Mouse (Mus musculus) erythroid progenitor cell, adult 5-6 weeks (primary cell): ENCODE measurements around the gene Gm49320. TPM values are rescaled to one million over a fixed set of nuclear protein-coding genes. Genes with fewer than 3 reads are reported as not detected.

Experiments used
- ATAC-seq: replicated peaks from 2 replicates; pipeline ENCODE4 v1.8.0; 2016; ENCODE audit warnings: moderate number of reproducible peaks, mild to moderate bottlenecking, moderate TSS enrichment, inconsistent platforms; ENCODE audit not compliant: poor library complexity, low FRiP score, severe bottlenecking
- total RNA-seq, 2 experiments: library from RNA; stranded (forward) in 1 of 2; stranded (reverse) in 1 of 2; fragments of 150-400 nt in 1 of 2; fragments of 186-747, 209-891 nt in 1 of 2; gene quantifications; 2 replicates each; pipeline versions ENCODE4 v1.2.3 to v1.2.4; 2015 to 2017; ENCODE audit warnings: low replicate concordance in 2 of 2

Gene Gm49320
- total RNA-seq (2015; ENCODE audit: low replicate concordance) (2.5 TPM in 1 of 2 replicates, not detected in the other), total RNA-seq (2017; ENCODE audit: low replicate concordance) (not detected in 2 replicates)

DNA sequence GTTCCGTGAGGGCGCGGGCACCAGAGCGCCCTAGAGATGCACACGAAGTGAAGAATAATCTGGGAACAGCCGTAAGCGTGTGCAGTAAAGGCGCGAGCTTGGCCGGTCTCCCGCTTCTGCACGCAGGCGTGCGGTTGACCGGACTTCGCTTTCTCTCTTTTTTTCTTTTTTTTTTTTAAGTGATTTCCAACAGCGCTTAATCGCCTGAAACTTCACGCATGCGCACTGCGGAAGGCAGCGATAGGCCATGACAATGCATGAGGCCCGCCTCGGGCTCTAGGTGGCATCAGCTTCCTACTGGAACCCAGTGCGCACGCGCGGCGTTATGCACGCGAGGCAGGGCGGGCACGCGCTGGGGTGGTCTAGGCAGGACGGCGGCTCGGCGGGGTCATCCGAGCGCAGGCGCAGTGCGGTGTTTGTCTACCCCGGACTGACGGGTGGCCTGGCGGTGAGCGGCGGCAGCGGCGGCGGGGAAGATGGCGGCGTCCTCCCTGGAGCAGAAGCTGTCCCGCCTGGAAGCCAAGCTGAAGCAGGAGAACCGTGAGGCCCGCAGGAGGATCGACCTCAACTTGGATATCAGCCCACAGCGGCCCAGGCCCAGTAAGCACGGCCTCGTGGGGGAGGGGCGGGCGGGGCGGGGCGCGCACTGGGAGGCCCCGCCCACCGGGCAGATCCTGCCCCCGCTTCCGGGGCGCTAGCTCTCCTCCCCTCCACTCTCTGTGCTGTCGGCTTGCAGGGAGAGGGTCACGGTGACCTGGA, at the start of gene Gm49320, which contains the start of gene Map2k7:
Gm49320 (plus strand) TSS at position 432 of the 759 bp plus-strand sequence.
Map2k7 (plus strand) TSS at position 307 of the 759 bp plus-strand sequence.
- ATAC-seq: peak; percentile 82

DNA sequence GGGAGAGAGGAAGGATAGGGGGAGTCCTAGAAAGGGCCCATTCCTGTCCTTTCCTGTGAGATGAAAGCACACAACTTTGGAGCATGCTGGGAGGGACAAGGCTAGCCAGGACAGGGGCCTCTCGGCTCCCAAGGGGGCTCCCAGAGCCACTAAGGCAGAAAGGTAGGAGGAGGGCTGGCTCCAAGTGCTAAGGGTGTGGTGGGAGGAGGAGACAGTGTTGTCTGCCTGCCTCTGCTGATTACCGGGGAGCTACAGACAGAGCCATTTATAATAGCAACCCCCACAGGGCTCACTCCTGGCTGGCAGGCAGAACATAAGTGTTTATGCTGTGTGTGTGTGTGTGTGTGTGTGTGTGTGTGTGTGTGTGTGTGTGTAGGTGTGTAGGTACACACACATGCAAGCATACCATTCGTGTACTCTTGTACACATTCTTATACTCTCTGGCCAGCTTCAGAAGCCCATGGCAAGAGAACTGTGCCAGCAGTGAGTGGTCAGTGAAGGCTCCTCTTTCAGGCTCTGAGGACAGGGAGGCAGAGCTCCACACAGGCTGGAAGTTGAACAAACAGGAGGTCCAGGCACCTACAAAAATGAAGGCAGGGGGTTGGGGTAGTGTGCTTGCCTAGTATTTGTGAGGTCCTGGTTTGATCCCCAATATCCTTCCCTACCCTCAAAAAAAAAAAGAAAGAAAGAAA, 49.5 kb upstream of the Gm49320 start:
- ATAC-seq: peak; percentile 93

DNA sequence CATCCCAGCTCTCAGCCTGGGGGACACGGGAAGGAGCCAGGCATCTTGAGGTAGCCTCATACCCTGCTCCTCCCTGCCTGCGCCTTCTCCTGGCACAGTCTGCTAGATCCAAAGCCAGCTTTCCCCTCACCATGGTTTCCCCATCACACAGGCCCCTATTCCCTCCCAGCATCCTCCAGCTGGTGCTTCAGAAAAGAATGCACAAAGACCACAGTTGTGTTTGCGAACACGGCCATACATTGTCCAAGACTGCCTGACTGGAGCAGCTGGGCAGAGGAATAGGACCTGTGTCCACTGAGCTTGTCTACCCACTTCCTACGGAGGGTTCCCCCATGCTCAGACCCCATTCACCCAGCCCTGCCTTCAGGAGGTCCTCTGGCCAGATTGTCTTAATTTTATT, 46.4 kb upstream of the Gm49320 start:
- no peak for ATAC-seq

DNA sequence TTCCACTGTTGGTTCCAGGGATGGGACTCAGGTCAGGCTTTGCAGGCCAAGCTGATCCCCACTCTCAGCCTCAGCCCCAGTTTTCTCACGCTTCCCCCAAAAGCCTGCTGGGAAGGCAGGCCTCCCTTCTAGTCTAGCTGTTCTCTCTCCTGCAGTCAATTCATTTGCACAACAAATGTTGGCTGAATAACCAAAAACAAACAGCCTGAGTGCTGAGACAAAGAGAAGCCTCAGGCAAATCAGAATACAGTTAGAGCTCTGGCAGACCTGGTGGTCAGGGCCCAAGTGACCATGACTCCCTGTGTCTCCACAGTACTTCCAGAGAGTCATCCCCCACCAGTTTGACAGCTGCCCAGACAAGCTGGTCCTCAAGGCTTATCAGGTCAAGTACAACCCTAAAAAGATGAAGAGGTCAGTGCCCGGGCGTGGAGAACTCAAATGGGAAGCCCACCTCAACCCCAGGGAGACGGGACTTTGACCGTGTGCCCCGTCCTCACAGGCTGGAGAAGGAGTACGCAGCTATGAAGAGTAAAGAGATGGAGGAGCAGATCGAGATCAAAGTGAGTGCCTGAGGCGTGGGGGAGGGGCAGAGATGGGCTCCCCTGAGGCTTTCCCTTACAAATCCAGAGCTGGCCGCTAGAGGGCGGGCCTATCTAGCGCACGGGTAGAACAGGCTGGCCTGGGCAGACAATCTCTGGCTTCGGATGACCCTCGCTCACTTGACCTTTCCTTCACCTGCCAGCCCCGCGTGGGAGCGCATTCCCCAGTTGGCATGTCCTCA, 45.7 kb upstream of the Gm49320 start:
- ATAC-seq: peak; percentile 48; the same call in 1 of the 2 replicates

DNA sequence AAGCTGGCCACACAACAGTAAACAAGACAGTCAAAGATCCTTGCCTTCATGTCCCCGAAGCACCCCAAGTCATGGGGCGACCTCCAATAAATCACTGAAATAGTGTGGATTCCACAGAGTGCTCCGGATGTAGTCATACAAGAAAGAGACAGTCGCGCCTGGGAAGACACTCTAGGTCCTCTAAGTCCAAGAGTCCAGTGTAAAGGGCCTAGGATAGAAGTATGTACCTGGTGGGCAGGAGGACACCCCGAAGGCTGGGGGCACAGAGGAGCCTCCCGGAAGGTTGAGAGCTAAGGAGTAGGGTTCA, 45.1 kb upstream of the Gm49320 start:
- no peak for ATAC-seq

DNA sequence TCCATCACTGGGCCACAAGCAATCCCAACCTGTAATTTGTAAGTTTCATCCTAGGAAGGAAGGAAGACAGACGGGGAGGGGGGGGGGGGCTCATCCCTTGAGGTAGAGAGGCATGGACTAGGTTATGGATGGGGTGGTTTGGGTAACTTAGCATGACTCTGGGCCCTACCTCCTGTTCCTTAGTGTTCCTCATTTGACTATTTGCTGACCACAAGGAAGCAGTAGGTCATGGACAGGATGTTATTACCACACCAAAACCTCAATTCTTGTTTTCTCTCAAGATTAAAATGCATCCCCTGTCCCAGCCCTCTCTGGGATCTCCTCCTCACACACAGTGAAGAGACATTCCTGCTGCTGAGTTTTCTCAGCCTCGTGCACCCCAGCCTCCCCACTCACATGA, 37.3 kb upstream of the Gm49320 start:
- no peak for ATAC-seq

DNA sequence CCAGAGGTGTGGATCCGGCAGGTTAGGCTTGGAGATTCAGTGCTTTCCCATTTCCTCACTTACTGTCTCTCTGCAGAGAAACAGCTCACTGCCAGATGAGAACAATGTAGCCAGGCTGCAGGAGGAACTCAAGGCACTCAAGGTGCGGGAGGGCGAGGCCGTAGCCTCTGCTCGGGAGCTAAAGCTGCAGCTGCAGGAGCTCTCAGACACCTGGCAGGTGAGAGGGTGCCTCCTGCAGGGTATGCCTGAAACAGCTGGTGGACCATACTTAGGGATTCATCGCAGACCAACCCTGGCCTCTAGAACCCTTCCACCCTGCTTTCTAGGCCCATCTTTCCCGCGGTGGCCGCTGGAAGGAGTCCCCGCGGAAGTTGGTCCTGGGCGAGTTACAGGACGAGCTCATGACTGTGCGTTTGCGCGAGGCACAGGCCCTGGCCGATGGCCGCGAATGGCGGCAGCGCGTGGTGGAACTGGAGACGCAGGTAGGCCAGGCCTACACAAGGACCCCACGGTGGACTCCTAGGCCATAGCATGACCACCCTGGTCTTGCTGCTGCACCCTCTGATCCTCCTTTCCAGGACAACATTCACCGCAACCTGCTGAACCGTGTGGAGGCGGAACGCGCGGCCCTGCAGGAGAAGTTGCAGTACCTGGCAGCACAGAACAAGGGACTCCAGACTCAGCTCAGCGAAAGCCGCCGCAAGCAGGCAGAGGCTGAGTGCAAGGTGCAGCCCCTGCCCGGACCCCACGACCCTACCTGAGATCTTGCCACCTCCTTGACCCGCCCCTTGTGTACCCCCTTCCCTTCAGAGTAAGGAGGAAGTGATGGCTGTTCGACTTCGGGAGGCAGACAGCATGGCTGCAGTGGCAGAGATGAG, 33.2 kb upstream of the Gm49320 start:
- ATAC-seq: no peak

DNA sequence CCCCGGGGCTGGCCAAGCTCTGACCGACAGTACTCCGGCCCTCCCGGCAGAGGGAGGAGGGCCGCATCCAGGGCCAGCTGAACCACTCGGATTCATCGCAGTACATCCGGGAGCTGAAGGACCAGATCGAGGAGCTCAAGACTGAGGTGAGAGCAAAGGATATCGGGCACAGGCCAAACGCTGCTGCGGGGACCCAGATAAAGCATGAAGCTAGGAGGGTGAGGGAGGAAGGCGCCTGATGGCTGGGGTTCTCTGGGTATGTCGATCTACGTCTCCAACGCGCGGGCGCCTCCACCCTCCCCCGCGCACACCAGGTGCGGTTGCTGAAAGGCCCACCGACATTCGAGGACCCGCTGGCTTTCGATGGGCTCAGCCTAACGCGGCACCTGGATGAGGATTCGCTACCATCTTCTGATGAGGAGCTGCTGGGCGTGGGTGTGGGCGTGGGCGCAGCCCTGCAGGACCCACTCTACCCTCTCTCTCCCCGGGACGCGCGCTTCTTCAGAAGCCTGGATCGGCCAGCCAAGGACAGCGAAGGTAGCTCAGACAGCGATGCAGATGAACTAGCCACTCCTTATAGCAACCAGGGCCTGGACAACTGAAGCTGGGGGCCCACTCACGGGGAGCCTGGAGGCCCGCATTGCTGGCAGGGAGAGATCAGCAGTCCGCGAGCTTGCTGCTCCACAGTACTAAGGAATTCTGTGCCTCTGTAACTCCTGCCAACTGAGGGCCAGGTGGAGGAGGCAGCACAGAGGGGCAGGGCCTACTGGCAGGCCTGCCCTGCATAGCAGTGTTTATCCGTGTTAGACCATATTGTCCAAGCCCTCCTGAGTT, 32.3 kb upstream of the Gm49320 start:
- ATAC-seq: no peak

DNA sequence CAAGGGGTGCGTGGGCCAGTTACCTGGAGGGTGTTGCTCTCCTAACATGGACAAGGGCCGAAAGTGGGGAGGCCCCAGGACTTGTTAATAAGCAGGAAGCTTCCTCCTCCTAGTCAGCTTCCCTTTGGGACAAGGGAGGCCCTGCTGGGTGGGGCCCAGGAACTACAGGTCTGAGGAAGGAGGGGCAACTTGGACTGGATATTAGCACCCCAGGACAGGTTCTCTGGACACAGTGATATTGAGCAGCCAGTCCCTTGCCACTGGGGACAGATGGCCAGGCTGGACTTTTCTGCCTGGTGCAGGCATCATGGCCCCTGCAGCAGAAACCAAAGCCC, 31.7 kb upstream of the Gm49320 start:
- no peak for ATAC-seq

DNA sequence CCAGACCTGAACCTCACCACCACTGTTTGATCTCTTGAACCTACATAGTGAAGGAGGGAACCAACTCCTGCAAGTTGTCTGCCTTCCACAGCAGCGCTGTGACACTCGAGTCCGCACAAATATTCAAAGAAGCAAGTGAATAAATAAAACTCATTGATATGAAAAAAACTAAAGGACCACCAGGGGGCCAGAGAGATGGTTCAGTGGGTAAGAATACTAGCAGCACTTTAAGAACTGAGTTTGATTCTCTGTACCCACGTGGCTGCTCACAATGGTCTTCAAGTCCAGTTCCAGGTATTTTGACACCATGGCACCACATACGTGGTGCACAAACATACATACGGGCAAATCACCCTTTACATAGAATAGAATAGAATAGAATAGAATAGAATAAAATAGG, 27.6 kb upstream of the Gm49320 start:
- no peak for ATAC-seq

DNA sequence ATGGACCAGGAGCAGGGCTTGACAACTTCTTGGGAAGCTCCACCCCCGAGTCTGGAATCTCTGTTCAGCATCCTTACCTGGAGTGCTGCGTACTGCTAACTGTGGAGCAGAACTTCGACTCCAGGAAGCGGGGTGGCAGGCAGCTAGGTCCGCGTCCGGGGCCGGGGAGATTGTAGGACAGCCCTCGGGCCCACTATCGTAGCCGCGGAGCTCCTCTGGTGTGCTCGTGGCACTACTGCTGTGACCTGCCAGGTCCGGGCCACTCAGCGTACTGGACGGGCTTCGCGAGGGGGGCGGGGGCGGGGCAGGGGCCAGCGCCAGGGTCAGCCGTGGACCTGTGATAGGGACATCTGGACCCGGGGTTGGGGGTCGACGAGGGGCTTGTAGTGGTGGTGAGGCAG, 25.9 kb upstream of the Gm49320 start:
- ATAC-seq: no peak

DNA sequence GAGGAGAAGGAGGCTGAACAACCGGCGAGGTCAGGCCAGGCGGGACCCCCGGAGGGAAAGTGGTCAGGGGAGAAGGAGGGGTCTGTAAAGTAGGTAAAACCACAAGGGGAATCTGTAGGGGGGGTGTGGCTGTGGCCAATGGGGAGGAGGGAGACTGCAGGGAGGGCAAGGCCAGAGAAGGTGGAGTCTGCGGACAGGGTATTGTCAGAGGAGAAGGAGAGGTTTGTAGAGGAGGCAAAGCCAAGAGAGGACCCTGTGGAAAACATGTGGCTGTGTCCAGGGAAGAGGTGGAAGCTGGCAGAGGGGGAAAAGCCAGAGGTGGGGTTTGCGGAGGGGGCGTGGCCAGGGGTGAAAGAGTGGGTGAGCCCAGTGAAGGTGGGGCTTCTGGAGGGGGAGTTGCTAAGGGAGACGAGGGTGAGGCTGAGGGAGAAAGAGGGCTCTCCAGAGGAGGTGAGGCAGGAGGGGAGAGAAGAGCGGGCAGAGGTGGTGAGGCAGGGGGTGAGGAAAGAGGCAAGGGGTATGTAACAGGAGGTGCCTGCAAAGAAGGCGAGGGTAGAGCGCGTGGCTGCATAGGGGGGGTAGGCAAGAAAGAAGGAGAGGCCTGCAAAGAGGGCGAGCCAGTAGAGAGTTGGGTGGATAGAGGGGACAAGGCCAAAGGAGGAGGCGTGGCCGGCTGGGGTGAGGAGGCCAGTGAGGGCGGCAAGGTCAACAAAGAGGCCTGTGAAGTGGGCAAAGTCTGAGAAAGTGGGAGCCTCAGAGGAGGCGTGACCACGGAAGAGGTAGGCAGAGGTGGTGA, 25.3 kb upstream of the Gm49320 start:
- no peak for ATAC-seq

DNA sequence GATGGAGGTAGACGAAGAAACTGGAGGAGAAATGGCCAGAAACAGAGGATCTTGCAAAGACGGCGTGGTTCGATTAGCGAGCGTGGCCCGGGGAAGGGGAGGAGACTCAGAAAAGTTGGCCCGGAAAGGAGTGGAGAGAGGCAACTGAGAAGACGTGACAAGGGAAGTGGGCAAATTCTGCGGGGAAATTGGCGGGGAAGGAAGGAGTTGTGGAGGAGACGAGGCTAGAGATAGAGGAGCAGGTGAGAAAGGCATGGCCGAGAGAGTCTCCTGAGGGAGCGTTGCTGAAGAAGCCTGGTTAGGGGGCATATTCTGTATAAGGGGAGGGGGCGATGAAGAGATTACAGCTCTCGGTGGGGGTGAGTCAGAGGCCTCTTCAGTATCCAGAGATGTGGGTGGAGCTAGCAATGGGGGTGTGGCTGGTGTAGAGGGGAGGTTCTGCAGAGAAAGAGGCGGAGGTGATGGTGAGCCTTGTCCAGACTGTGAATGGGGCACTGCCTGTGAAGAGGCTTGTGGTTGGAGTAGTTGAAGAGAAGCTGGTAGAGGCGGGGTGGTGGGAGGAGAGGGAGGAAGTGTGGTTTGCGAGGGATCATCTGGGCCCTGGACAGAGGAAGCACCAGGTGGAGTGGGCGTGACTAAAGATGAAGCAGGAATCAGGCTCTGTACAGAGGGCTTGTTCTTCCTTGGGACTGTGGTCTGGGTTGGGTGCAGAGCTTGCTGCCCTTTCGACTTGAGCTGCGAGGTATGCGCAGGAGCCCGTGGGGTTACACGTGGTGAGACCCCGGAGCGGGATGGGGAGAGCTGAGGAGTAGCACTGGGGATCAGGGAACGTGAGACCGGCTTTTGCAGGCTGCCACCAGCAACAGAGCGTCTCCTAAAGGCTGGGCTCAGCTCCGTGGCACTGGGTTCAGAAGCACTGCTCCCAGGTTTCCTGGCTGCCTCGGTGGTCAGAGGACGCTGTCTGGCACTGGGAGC, 24.4 kb upstream of the Gm49320 start:
- peak; percentile 62 for ATAC-seq

DNA sequence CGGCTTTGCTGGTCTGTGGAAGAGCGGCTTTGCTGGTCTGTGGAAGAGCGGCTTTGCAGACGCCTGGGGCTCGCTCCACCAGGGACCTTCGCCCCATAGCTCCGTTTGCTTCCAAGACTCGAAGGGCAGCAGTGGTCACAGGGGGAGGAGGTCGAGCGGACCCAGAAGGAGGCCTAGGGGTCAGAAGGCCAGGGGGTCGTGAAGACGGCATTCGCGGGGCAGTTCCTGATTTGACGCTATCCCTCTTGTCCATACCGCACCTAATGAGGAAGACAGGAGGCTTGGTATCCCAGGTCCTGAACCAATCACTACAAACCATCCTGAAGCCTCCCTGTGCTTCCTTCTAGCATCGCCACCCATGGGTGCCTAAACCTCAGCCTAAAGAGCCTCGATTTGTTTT, 22.4 kb upstream of the Gm49320 start:
- ATAC-seq: no peak

DNA sequence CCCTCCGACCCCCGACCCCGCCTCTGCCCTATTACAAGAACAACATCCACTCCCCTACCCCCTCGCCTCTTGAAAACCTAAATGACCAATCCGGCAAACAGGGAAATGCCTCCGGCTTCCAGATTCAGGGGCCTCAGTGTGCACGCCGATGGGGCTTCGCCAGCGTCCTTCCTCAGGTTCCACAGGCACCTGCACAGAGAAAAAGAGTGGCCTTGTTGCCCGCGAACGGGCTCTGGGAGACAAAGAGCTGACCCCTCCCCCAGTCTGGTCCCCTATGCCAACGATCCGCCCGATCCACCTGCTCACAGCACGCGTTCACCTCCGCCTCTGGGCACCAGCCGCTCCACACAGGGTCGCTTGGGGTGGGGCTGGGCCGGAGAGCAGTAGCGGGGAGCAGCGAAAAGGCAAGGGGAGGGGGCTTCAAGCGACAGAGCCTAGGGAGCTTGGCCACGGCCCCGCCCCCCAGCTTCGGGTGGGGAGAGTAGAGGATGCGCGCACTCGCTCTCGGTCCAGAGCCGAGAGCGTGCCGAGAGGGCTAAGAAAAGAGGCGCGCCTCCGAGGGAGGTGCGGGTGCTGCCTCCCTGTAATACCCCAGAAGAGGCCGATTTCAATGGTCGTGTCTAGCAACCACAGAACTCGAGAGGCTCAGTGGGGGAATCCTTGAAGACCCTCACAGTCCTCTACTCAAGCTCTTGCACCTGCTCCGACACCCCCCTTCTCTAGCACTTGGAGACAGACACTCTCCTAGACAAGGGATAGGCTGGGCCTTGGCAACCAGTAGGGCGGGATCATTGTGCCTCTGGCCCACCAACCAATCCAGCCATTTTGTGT, 21.7 kb upstream of the Gm49320 start, which contains the start of gene Prr36:
Prr36 (minus strand) TSS at position 669 of the 831 bp plus-strand sequence.
- no peak for ATAC-seq

DNA sequence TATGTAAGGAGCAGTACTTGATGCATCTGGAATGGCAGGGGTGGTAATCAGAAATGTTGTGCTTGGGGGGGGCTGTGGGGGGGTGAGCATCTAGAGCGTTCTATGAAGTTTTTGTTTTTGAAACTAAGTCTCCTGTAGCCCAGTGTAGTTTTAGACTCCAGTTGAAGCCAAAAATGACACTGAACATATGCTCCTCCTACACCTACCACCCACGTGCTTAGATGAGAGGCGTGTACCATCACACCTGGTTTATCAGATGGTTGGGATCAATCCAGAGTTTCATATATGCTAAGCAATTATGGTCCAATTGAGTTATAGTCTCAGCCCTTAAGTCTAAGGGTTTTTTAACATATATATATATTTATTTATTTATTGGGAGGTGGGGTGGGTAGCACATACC, 19.0 kb upstream of the Gm49320 start:
- no peak for ATAC-seq
